Comparison of ENCODE assay signal across 8 mouse cellular contexts in the genomic region with DNA sequence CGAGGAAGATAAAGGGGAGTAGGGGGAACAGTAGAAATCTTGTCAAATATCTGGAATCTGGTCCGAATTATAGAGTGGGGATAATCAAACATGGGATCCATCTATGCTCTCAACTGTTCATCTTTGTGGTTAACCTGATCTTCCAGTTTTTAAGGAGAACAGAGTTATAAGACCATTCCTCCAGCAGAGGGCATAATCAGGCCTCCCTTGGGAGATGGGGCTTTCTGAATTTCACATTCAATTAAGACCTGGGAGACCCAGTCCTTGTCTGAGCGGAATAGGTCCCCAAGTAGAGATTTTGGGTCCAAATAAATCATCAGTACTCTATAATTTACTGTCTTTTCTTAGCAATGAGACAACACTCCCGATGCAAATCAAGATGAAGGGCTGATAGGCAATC.
A peak's percentile ranks its signal among the peaks of the same experiment; 100 is the strongest.
DNase-seq lines count a peak whose midpoint lies in the region.

No protein-coding gene starts in this region.

- no peaks in the 10 kb centered on the region for H3K4me1 ChIP-seq in heart, embryonic 10.5 days

- 55% methylated on average over 4 of the region's 4 CpGs for WGBS in heart, embryonic 10.5 days

- DNase-seq in heart, embryonic 10.5 days (ENCODE audit: low spot score), result peak; percentile 16
- DNase-seq in heart, adult 8-10 months (ENCODE audit: low spot score), result no peak
- DNase-seq in right cerebral cortex, adult 18-20 months, result peak; percentile 17
- DNase-seq in right cerebral cortex, postnatal 36 days (ENCODE audit: low spot score in 2 of 2), result no peak
- DNase-seq in layer of hippocampus, adult 18-20 months (ENCODE audit: low spot score in 2 of 2), result peak; percentile 15 to 67
- DNase-seq in MN1 (ENCODE audit: low spot score), result no peak
- DNase-seq in gastrocnemius, adult 8-10 months (ENCODE audit: low spot score in 2 of 2), result no peak
- DNase-seq in urinary bladder, postnatal 4 days (ENCODE audit: low spot score in 2 of 2), result no peak

- H3K27me3 ChIP-seq in heart, embryonic 10.5 days (ENCODE audit: insufficient read depth, poor library complexity, severe bottlenecking), result no peaks in the 10 kb centered on the region

- H3K27ac ChIP-seq in heart, embryonic 10.5 days, result no peak overlapping the region

- H3K36me3 ChIP-seq in heart, embryonic 10.5 days, result no peaks in the 10 kb centered on the region

- no peak overlapping the region for H3K4me3 ChIP-seq in heart, embryonic 10.5 days

- H3K9me3 ChIP-seq in heart, embryonic 10.5 days, result no peaks in the 10 kb centered on the region

Comparison
In these comparisons a context has a peak if more than half of its experiments do, and no peak if none do; other contexts are left out.
1. DNase-seq: peak in heart, embryonic 10.5 days (single experiment), right cerebral cortex, adult 18-20 months (single experiment) and layer of hippocampus, adult 18-20 months (2 of 2); none in heart, adult 8-10 months (single experiment), right cerebral cortex, postnatal 36 days (0 of 2), MN1 (single experiment), gastrocnemius, adult 8-10 months (0 of 2) and urinary bladder, postnatal 4 days (0 of 2).